Mouse (Mus musculus) ES-Bruce4 (cell line): ENCODE measurements at regions not wholly inside any gene's neighbourhood (a gene's known extent, or its start where the extent isn't known, plus 50 kb on each side); places are given as distances from the start of the nearest gene placed in this dataset.

Source experiments
- CTCF ChIP-seq: IDR thresholded peaks from one replicate; pipeline ENCODE4 v1.8.1; 2011; ENCODE audit warnings: low read depth, low read length
- EP300 ChIP-seq: IDR thresholded peaks from 2 replicates; pipeline ENCODE4 v1.6.1; 2011; ENCODE audit warnings: low read depth, low read length; ENCODE audit not compliant: insufficient read depth
- POLR2A ChIP-seq: IDR thresholded peaks from one replicate; pipeline ENCODE4 v1.8.1; 2011; ENCODE audit warnings: low read length; ENCODE audit not compliant: insufficient read depth

GRCm38 (mm10) chr14:99586029-99586428 lies 287.5 kb downstream of the Klf5 start:
- TF ChIP-seq CTCF (no peak), POLR2A (no peak), EP300 (no peak)
